Mouse (Mus musculus) C2C12 (cell line): ENCODE data around the gene Cdc34. TPM values are rescaled to one million over a fixed set of nuclear protein-coding genes. Genes with fewer than 3 reads are reported as not detected.
"Not testable (repeated sequence)": the region's sequence is repeated elsewhere in the genome, so short reads cannot be mapped to it uniquely, and the experiment has no call there.

ENCODE experiments used
- H3K27me3 ChIP-seq: one replicate; pipeline ENCODE4 v1.6.1; 2011; ENCODE audit not compliant: control insufficient read depth, insufficient read depth, insufficient read length
- H3K36me3 ChIP-seq: one replicate; pipeline ENCODE4 v1.6.1; 2011; ENCODE audit not compliant: control insufficient read depth, insufficient read depth
- H3K4me3 ChIP-seq: one replicate; pipeline ENCODE4 v1.5.1; 2011; ENCODE audit warnings: mild to moderate bottlenecking, control low read depth; ENCODE audit not compliant: poor library complexity, insufficient read depth, severe bottlenecking
- H3K79me2 ChIP-seq: one replicate; pipeline ENCODE4 v1.6.1; 2011; ENCODE audit not compliant: control insufficient read depth, insufficient read depth
- H3K79me3 ChIP-seq: one replicate; pipeline ENCODE4 v1.6.1; 2011; ENCODE audit warnings: low read depth, control low read depth
- H3ac ChIP-seq: one replicate; pipeline ENCODE3; 2011; ENCODE audit warnings: low read depth; ENCODE audit not compliant: control insufficient read depth, insufficient read length
- CEBPB ChIP-seq: IDR thresholded peaks from one replicate; pipeline ENCODE4 v1.6.1; 2011; ENCODE audit warnings: low read depth, mild to moderate bottlenecking, control low read depth, moderate library complexity
- CTCF ChIP-seq: IDR thresholded peaks from one replicate; pipeline ENCODE4 v1.5.1; 2011; ENCODE audit not compliant: control insufficient read depth, insufficient read depth, insufficient read length
- FOSL1 ChIP-seq: IDR thresholded peaks from one replicate; pipeline ENCODE4 v1.8.0; 2011; ENCODE audit warnings: mild to moderate bottlenecking, low read length; ENCODE audit not compliant: poor library complexity, insufficient read depth, severe bottlenecking
- MAX ChIP-seq: IDR thresholded peaks from one replicate; pipeline ENCODE4 v1.6.1; 2011; ENCODE audit warnings: mild to moderate bottlenecking, control low read depth
- MYOD1 ChIP-seq: IDR thresholded peaks from one replicate; pipeline ENCODE4 v1.6.1; 2011; ENCODE audit warnings: low read depth; ENCODE audit not compliant: control insufficient read depth, insufficient read length
- MYOG ChIP-seq: IDR thresholded peaks from one replicate; pipeline ENCODE4 v1.6.1; 2011; ENCODE audit not compliant: control insufficient read depth, insufficient read length; ENCODE audit errors: extremely low read depth
- USF1 ChIP-seq: IDR thresholded peaks from one replicate; pipeline ENCODE4 v1.6.1; 2011; ENCODE audit warnings: low read depth, mild to moderate bottlenecking, control low read depth, moderate library complexity
- polyA plus RNA-seq: library from polyadenylated mRNA; unstranded; fragments of >200 nt; fragmentation: generic; extraction: Trizol; gene quantifications from one replicate; pipeline ENCODE4 v1.2.1, GENCODE M21; 2012; ENCODE audit warnings: missing spikeins

Gene Cdc34
- polyA plus RNA-seq, 1 experiment, result 235 TPM

- TF ChIP-seq MYOD1 (no peak), CEBPB (no peak), MAX (no peak), FOSL1 (no peak), USF1 (no peak), CTCF (no peak), MYOG (no peak)
Observed at GRCm38 (mm10) chr10:79696129-79696651, 14.2 kb downstream of the Cdc34 start.

GRCm38 (mm10) chr10:79697916-79698315, 15.9 kb downstream of the Cdc34 start:
- TF ChIP-seq MYOG (no peak), USF1 (no peak), FOSL1 (no peak), CEBPB (no peak), MYOD1 (no peak), CTCF (no peak), MAX (no peak)

More at GRCm38 (mm10) chr10:79696129-79696651, 14.2 kb downstream of the Cdc34 start:
- Histone ChIP-seq H3K79me2 (no peaks in the 10 kb centered on the region), H3K27me3 (no peaks in the 10 kb centered on the region), H3ac (no peak overlapping the region), H3K79me3 (no peaks in the 10 kb centered on the region), H3K4me3 (no peak overlapping the region), H3K36me3 (no peaks in the 10 kb centered on the region)

GRCm38 (mm10) chr10:79698459-79698858, 16.5 kb downstream of the Cdc34 start:
- Histone ChIP-seq H3ac (no peak overlapping the region), H3K79me2 (no peaks in the 10 kb centered on the region), H3K4me3 (no peak overlapping the region), H3K36me3 (no peaks in the 10 kb centered on the region), H3K79me3 (no peaks in the 10 kb centered on the region), H3K27me3 (no peaks in the 10 kb centered on the region)
- TF ChIP-seq FOSL1, result no peak

More at GRCm38 (mm10) chr10:79697916-79698315, 15.9 kb downstream of the Cdc34 start:
- Histone ChIP-seq H3K79me3 (no peaks in the 10 kb centered on the region), H3K4me3 (no peak overlapping the region), H3K79me2 (no peaks in the 10 kb centered on the region), H3K36me3 (no peaks in the 10 kb centered on the region), H3ac (no peak overlapping the region), H3K27me3 (no peaks in the 10 kb centered on the region)

- H3K36me3 ChIP-seq, result no peaks in the 10 kb centered on the region
- H3K79me3 ChIP-seq, result peaks cover 13% of the 10 kb centered on the region
- H3K4me3 ChIP-seq, result no peak overlapping the region
- no peaks in the 10 kb centered on the region for H3K27me3 ChIP-seq
- no peak for TF ChIP-seq MYOD1
- no peak for TF ChIP-seq MYOG
- no peak for TF ChIP-seq MAX
- TF ChIP-seq FOSL1, result no peak
- no peak for TF ChIP-seq USF1
- peaks cover 15% of the 10 kb centered on the region for H3K79me2 ChIP-seq
- no peak overlapping the region for H3ac ChIP-seq
Observed at GRCm38 (mm10) chr10:79700676-79701075, 18.7 kb downstream of the Cdc34 start.

GRCm38 (mm10) chr10:79701443-79702129, 19.6 kb downstream of the Cdc34 start:
- no peak for TF ChIP-seq CEBPB
- TF ChIP-seq FOSL1, result no peak
- TF ChIP-seq CTCF, result no peak
- TF ChIP-seq MAX, result no peak
- no peak for TF ChIP-seq MYOG
- no peak for TF ChIP-seq MYOD1
- no peak for TF ChIP-seq USF1

GRCm38 (mm10) chr10:79702970-79703369, 21.0 kb downstream of the Cdc34 start:
- not testable (repeated sequence) for H3K4me3 ChIP-seq, H3K27me3 ChIP-seq, H3ac ChIP-seq
- H3K79me3 ChIP-seq, result peaks cover 34% of the 10 kb centered on the region
- peaks cover 38% of the 10 kb centered on the region for H3K79me2 ChIP-seq
- peaks cover 12% of the 10 kb centered on the region for H3K36me3 ChIP-seq

More at GRCm38 (mm10) chr10:79701443-79702129, 19.6 kb downstream of the Cdc34 start:
- no peak overlapping the region for H3ac ChIP-seq
- H3K27me3 ChIP-seq, result no peaks in the 10 kb centered on the region
- H3K36me3 ChIP-seq, result no peaks in the 10 kb centered on the region
- H3K79me2 ChIP-seq, result peaks cover 24% of the 10 kb centered on the region
- H3K79me3 ChIP-seq, result peaks cover 22% of the 10 kb centered on the region
- H3K4me3 ChIP-seq, result no peak overlapping the region
